Mouse (Mus musculus) adrenal gland, adult 8-10 months (tissue): ENCODE measurements around the gene Nat8l. TPM values are rescaled to one million over a fixed set of nuclear protein-coding genes. Genes with fewer than 3 reads are reported as not detected.
"Not testable (repeated sequence)": the region's sequence is repeated elsewhere in the genome, so short reads cannot be mapped to it uniquely, and the experiment has no call there.

ENCODE experiments used
- DNase-seq: peaks from one replicate; pipeline ENCODE4 v3.0.0; 2022
- total RNA-seq, 4 experiments: library from RNA; stranded (reverse); gene quantifications; 2 replicates each; pipeline ENCODE4 v1.2.4; 2022

Nat8l gene
- total RNA-seq, result 10 to 100 TPM in 3 of 4 experiments, 1 to 10 TPM in 1; 3.0 to 14.4 (median 11.8) TPM

- no peak for DNase-seq
Measured at GRCm38 (mm10) chr5:33995843-33996693, at the start of gene Nat8l. TSS of gene Nat8l (plus strand) at chr5:33995984.

- DNase-seq, result not testable (repeated sequence)
Measured at GRCm38 (mm10) chr5:33947035-33947434, 48.7 kb upstream of the Nat8l start.

- no peak for DNase-seq
Measured at GRCm38 (mm10) chr5:33948314-33948713, 47.5 kb upstream of the Nat8l start.

GRCm38 (mm10) chr5:33953471-33954185, 42.2 kb upstream of the Nat8l start:
- DNase-seq, result no peak

GRCm38 (mm10) chr5:33954354-33954753, 41.4 kb upstream of the Nat8l start:
- DNase-seq, result peak; percentile 54

- DNase-seq, result peak; percentile 70
Measured at GRCm38 (mm10) chr5:33955868-33956267, 39.9 kb upstream of the Nat8l start.

- no peak for DNase-seq
Measured at GRCm38 (mm10) chr5:33959382-33959781, 36.4 kb upstream of the Nat8l start.

- no peak for DNase-seq
Measured at GRCm38 (mm10) chr5:33974736-33975135, 21.0 kb upstream of the Nat8l start.

GRCm38 (mm10) chr5:33976267-33976666, 19.5 kb upstream of the Nat8l start:
- DNase-seq, result no peak

- no peak for DNase-seq
Measured at GRCm38 (mm10) chr5:33982731-33983259, 13.0 kb upstream of the Nat8l start.

GRCm38 (mm10) chr5:33983309-33984121, 12.3 kb upstream of the Nat8l start, which contains the start of gene Gm1673:
TSS of gene Gm1673 (plus strand) at chr5:33983433.
- peak; percentile 79 for DNase-seq

GRCm38 (mm10) chr5:33994671-33995625, 836 bp upstream of the Nat8l start:
- DNase-seq, result no peak

GRCm38 (mm10) chr5:33996694-33997045, 886 bp downstream of the Nat8l start:
- no peak for DNase-seq

- DNase-seq, result no peak
Measured at GRCm38 (mm10) chr5:33997051-33997741, 1.4 kb downstream of the Nat8l start.

- no peak for DNase-seq
Measured at GRCm38 (mm10) chr5:33997829-33998504, 2.2 kb downstream of the Nat8l start.

GRCm38 (mm10) chr5:33998505-33998877, 2.7 kb downstream of the Nat8l start:
- DNase-seq, result no peak

- no peak for DNase-seq
Measured at GRCm38 (mm10) chr5:33999466-34000090, 3.8 kb downstream of the Nat8l start.

- DNase-seq, result no peak
Measured at GRCm38 (mm10) chr5:34000809-34001208, 5.0 kb downstream of the Nat8l start.

GRCm38 (mm10) chr5:34001401-34001800, 5.6 kb downstream of the Nat8l start:
- no peak for DNase-seq

GRCm38 (mm10) chr5:34002636-34003035, 6.9 kb downstream of the Nat8l start:
- no peak for DNase-seq
